Mouse (Mus musculus): ENCODE results near the gene Arhgdia. TPM values are rescaled to one million over a fixed set of nuclear protein-coding genes. Genes with fewer than 3 reads are reported as not detected.

The Arhgdia gene
- polyA plus RNA-seq, 1 experiment from 2014 or later = 537 TPM

DNA sequence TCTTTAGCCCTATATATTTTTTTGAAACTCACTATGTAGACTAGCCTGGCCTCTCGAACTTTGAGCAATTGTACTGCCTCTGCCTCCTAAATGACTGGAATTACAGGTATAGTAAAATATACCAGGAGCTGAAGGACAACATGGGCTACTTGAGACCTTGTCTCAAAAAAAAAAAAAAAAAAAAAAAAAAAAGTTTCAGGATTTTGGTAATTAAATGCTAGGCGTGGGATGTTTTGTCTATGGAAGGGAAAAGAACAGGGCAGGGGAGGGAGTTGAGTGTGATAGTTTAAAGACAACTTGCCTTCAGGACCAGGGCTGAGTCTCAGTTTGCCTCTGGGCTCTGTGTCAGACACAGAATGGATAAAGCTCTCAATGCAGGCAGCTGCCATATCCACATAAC is 6.4 kb downstream of the Arhgdia start:
- Histone ChIP-seq H3K36me3 (peaks cover 37% of the 10 kb centered on the region), H3K9me3 (no peaks in the 10 kb centered on the region), H3K27me3 (replicated peaks) (no peaks in the 10 kb centered on the region), H3K4me2 (no peak overlapping the region), H3K9ac (no peak overlapping the region), H3K27ac (no peak overlapping the region), H3K4me1 (peaks cover 38% of the 10 kb centered on the region), H3K4me3 (replicated peaks) (no peak overlapping the region)
- 79% methylated on average over 2 of the region's 2 CpGs for WGBS
- ATAC-seq (ENCODE audit: insufficient read depth, low FRiP score, low read depth) = no peak

DNA sequence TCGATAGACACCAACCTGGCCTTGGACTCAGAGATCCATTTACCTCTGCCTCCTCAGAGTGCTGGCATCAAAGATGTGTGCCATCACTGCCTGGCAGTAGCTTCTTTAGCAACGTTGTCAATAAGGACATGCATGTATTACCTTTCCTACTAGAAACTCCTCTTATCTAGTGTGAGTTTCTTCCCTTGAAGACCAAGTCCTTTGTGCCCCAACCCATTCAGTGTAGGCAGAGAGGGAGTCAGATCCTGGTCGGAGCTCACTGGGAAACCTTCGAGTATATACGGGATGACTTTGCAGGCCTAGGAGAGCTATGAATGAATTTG is 7.2 kb downstream of the Arhgdia start:
- H3K9ac ChIP-seq = peak overlapping the region; percentile 85; the same call in 1 of the 2 replicates
- H3K27ac ChIP-seq = peak overlapping the region; percentile 37
- ATAC-seq (ENCODE audit: insufficient read depth, low FRiP score, low read depth) = no peak
- no peaks in the 10 kb centered on the region for H3K27me3 ChIP-seq (replicated peaks)
- peak overlapping the region; percentile 76 for H3K4me3 ChIP-seq (replicated peaks)
- peak overlapping the region; percentile 72 for H3K4me2 ChIP-seq
- H3K4me1 ChIP-seq = peaks cover 34% of the 10 kb centered on the region
- no peaks in the 10 kb centered on the region for H3K9me3 ChIP-seq
- peaks cover 37% of the 10 kb centered on the region for H3K36me3 ChIP-seq
- WGBS = 30% methylated on average over 5 of the region's 5 CpGs

DNA sequence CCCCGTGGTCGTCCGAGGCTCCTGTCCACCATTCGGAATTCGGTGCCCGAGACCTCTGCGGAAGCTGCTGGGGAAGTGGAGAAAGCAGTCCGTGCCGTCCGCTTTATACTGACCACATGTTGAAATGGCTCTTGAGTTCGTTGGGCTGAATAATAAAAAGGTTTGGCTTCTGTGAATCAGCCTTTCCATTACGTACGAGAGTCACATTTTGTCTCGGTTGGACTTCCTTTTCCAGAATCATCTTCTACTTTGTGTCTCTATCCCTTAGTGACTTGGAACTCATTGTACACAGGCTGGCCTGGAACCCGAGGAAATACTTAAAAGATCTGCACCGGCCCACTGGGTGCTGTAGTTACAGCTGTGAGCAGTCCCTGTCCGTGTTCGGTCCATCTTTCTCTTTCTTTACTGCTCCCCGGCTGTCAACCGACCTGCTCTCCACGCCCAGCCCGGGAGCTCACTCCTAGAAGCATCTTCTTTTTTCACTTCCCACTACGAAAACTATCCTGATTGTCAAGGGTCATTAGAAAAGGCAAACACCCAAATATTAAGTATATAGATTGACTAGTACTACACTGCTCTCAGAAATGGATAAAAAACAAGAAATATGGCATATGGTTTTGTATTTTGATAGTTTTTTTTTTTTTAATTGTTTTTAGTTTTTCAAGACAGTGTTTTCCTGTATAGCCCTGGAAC is 7.7 kb downstream of the Arhgdia start:
- under 1% methylated on average over 23 of the region's 23 CpGs for WGBS
- Histone ChIP-seq H3K9ac (peak overlapping the region; percentile 85), H3K4me2 (peak overlapping the region; percentile 72), H3K9me3 (no peaks in the 10 kb centered on the region), H3K4me3 (replicated peaks) (peak overlapping the region; percentile 76), H3K4me1 (peaks cover 30% of the 10 kb centered on the region), H3K27me3 (replicated peaks) (no peaks in the 10 kb centered on the region), H3K27ac (peak overlapping the region; percentile 96), H3K36me3 (peaks cover 34% of the 10 kb centered on the region)
- no peak for ATAC-seq (ENCODE audit: insufficient read depth, low FRiP score, low read depth)

DNA sequence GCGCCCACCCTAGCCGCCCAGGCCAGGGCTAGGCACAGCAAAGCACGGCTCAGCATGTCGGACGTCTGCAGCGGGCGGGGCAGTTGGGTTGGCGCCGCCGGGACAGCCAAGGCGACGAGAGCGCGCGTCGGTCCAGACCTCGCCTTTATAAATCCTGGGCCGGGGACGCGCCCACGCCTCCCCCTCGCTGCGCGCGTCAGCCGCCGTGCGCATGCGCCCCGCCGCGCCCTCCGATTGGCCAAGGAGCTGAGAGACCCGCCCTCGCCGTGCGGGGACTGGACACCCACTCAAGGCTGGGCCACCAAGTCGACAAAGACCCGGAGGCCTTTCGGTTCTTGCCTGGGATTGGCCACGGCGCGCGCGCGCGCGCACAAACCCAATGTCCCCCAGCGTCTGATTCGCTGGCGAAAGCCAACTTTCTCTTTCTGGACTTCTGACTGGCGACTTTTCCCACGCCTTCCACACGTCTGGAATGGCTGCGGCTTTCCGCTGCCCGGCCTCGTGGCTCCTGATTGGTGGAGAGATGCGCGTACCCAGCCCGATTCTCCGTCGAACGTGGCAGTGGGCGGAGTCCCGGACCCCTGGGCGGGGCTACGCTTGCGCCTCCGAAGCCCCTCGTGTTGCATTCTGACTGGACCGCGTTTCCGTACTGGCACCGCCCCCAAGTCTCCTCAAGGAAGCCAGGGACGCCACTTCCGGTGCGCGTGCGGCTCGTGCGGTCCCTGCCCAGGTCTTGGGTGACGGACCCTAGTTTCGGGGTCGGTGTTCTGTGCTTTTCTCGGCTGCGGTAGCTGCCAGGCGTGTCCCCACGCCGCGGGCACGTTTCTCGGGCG is 8.5 kb downstream of the Arhgdia start, which contains the start of gene P4hb:
TSS of gene P4hb (minus strand) at position 502 of the 833 bp plus-strand sequence.
- Histone ChIP-seq H3K36me3 (peaks cover 34% of the 10 kb centered on the region), H3K9ac (peak within 1 kb of the TSS; percentile 85), H3K27ac (peak within 1 kb of the TSS; percentile 96), H3K9me3 (no peaks in the 10 kb centered on the region), H3K4me3 (replicated peaks) (peak within 1 kb of the TSS; percentile 76), H3K4me2 (peak within 1 kb of the TSS; percentile 77), H3K4me1 (peaks cover 29% of the 10 kb centered on the region), H3K27me3 (replicated peaks) (no peaks in the 10 kb centered on the region)
- WGBS = under 1% methylated on average over 94 of the region's 94 CpGs
- ATAC-seq (ENCODE audit: insufficient read depth, low FRiP score, low read depth) = peak; percentile 96

DNA sequence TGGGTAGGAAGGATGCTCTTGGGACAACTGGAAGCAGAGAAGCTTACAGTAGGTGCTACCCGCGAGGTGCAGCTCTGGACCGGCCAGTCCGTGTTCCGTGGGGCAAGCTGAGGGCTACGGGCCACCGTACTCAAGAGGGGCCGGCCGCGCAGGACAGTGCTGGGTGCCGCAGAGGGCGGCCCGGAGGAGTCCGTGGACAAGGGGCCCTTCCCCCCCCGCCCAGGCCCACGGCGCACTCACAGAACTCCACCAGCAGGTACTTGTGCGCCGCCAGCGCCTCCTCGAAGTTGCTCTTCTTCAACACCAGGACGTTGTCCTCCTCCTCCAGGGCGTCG is 9.0 kb downstream of the Arhgdia start:
- Histone ChIP-seq H3K36me3 (peaks cover 34% of the 10 kb centered on the region), H3K4me1 (peaks cover 32% of the 10 kb centered on the region), H3K4me3 (replicated peaks) (peak overlapping the region; percentile 76), H3K4me2 (peak overlapping the region; percentile 77), H3K9me3 (no peaks in the 10 kb centered on the region), H3K27ac (peak overlapping the region; percentile 85), H3K27me3 (replicated peaks) (no peaks in the 10 kb centered on the region), H3K9ac (peak overlapping the region; percentile 76)
- 0% methylated on average over 19 of the region's 24 CpGs for WGBS
- ATAC-seq (ENCODE audit: insufficient read depth, low FRiP score, low read depth) = peak; percentile 5

DNA sequence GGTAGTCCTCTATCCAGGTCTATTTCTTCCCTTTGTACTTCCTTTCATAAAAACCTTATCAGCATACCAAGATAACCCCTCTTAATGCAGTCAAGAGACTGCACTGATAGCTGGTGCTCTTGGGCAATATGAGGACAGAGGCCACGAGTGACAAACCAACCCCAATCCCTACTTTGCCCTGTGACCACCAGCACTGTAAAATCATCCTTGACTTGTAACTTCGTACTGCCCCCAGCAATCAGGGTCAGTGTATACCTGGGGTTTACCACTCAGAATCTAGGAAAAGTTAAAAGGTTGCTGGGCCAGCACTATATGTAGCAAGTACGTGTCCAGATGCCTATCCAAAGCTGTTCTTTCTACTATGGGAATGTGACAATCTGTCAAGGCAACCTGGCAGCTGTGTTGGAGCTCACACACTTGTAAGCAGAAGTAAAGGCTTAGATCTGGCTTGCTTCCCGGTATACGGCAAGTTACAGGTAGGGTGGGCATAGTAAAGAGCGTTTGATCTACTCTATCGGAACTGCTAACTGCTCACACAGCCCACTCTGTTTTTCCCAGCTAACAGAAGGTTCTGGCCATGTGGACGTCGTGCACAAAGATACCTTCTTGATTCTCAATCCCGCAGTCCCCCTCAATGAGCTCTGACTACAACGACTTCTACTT is 9.5 kb downstream of the Arhgdia start:
- Histone ChIP-seq H3K4me1 (peaks cover 32% of the 10 kb centered on the region), H3K9ac (peak overlapping the region; percentile 76), H3K27ac (peak overlapping the region; percentile 85), H3K4me3 (replicated peaks) (peak overlapping the region; percentile 76), H3K27me3 (replicated peaks) (no peaks in the 10 kb centered on the region), H3K4me2 (peak overlapping the region; percentile 77), H3K36me3 (peaks cover 37% of the 10 kb centered on the region), H3K9me3 (no peaks in the 10 kb centered on the region)
- ATAC-seq (ENCODE audit: insufficient read depth, low FRiP score, low read depth) = no peak
- 6% methylated on average over 11 of the region's 11 CpGs for WGBS

DNA sequence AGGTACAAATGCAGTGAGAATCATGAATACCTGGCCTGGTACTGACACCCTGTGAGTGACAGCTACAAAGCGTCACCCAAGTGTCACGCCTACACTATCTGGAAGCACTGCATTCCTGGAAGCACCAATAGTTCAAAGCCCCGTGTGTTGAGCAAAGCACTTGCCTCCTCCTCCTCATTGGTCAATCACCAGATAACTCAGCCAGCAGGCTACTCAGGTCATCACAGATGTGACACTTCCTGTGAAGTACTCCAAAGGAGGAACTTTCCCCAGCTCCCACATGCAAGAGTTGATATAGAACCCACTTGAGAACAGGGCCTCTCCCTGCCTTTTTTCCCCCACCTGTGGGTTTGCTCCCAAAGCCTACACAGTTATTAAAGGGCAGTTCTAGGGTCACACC is 10.3 kb downstream of the Arhgdia start:
- Histone ChIP-seq H3K9me3 (no peaks in the 10 kb centered on the region), H3K4me2 (peak overlapping the region; percentile 77), H3K27me3 (replicated peaks) (no peaks in the 10 kb centered on the region), H3K4me1 (peaks cover 32% of the 10 kb centered on the region), H3K4me3 (replicated peaks) (peak overlapping the region; percentile 76), H3K9ac (peak overlapping the region; percentile 76; the same call in 1 of the 2 replicates), H3K36me3 (peaks cover 43% of the 10 kb centered on the region), H3K27ac (no peak overlapping the region)
- WGBS = 56% methylated on average over 3 of the region's 3 CpGs
- ATAC-seq (ENCODE audit: insufficient read depth, low FRiP score, low read depth) = no peak

DNA sequence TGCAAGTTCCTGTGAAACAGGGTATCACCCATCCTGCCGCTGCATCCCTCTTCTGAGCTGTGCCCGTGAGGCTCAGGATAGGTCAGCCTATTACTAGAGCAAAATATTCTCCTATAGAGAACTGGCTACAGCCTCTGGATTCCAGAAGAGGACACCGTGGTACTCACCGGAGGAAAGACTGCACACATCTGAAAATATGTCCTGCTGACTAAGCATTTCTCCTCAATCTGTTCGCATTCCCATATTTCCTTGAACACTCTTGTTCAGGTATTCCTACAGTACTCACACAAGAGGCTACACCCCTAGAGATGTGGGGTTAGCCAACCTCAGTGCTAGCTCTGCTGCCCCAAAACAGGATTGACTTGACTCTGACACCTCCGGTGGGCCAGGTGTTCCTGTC is 13.1 kb downstream of the Arhgdia start:
- ATAC-seq (ENCODE audit: insufficient read depth, low FRiP score, low read depth) = no peak
- Histone ChIP-seq H3K9me3 (no peaks in the 10 kb centered on the region), H3K36me3 (peaks cover 65% of the 10 kb centered on the region), H3K27ac (no peak overlapping the region), H3K4me2 (no peak overlapping the region), H3K27me3 (replicated peaks) (no peaks in the 10 kb centered on the region), H3K4me1 (peaks cover 25% of the 10 kb centered on the region), H3K9ac (no peak overlapping the region), H3K4me3 (replicated peaks) (no peak overlapping the region)
- WGBS = 89% methylated on average over 6 of the region's 6 CpGs

DNA sequence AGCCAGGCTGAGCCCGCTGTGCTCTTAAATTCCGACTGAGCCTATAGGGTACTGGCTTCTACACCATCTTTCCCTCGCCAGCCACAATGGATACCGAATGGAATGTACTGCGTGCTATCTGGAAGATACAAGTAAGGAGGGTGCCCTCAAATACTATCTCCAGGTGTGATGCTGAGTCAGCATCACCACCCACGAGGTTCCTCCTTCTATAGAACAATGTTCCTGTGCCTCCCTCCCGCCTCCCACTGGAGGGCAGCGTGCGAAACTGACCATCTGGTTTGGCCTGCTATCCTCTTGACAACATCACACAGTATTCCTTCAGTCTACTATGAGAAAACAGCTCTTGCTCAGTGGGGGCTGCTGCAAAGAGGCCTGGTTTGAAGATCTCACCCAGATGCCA is 16.3 kb downstream of the Arhgdia start:
- Histone ChIP-seq H3K4me1 (0 out of 2 replicates have a peak, but pooled peaks cover 12% of the 10 kb centered on the region), H3K36me3 (peaks cover 84% of the 10 kb centered on the region), H3K4me3 (replicated peaks) (no peak overlapping the region), H3K4me2 (no peak overlapping the region), H3K27ac (no peak overlapping the region), H3K27me3 (replicated peaks) (no peaks in the 10 kb centered on the region), H3K9ac (no peak overlapping the region), H3K9me3 (no peaks in the 10 kb centered on the region)
- ATAC-seq (ENCODE audit: insufficient read depth, low FRiP score, low read depth) = no peak
- 82% methylated on average over 9 of the region's 9 CpGs for WGBS

DNA sequence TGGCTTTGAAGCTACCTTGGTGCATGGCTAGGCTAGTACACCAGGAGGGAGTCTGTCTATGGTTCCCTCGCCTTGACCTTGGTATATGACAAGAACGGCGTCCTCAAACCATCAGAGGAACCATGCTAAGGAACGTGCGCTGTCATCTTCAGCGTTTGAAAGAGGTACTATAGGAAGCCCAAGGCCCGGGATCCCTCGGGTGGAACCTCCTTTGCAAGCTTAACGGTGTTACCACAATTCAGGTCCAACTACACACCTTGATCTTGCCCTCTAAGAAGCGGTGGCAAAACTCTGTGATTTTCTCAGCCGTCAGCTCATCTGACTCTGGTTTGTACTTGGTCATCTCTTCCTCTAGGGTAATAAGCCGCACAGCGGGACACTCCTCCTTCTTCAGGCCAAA is 18.5 kb downstream of the Arhgdia start:
- no peak overlapping the region for H3K27ac ChIP-seq
- 93% methylated on average over 13 of the region's 13 CpGs for WGBS
- H3K4me2 ChIP-seq = no peak overlapping the region
- H3K4me3 ChIP-seq (replicated peaks) = no peak overlapping the region
- peaks cover 83% of the 10 kb centered on the region for H3K36me3 ChIP-seq
- H3K9me3 ChIP-seq = no peaks in the 10 kb centered on the region
- H3K9ac ChIP-seq = no peak overlapping the region
- no peaks in the 10 kb centered on the region for H3K27me3 ChIP-seq (replicated peaks)
- ATAC-seq (ENCODE audit: insufficient read depth, low FRiP score, low read depth) = no peak
- H3K4me1 ChIP-seq = 0 out of 2 replicates have a peak, but pooled peaks cover 3% of the 10 kb centered on the region

DNA sequence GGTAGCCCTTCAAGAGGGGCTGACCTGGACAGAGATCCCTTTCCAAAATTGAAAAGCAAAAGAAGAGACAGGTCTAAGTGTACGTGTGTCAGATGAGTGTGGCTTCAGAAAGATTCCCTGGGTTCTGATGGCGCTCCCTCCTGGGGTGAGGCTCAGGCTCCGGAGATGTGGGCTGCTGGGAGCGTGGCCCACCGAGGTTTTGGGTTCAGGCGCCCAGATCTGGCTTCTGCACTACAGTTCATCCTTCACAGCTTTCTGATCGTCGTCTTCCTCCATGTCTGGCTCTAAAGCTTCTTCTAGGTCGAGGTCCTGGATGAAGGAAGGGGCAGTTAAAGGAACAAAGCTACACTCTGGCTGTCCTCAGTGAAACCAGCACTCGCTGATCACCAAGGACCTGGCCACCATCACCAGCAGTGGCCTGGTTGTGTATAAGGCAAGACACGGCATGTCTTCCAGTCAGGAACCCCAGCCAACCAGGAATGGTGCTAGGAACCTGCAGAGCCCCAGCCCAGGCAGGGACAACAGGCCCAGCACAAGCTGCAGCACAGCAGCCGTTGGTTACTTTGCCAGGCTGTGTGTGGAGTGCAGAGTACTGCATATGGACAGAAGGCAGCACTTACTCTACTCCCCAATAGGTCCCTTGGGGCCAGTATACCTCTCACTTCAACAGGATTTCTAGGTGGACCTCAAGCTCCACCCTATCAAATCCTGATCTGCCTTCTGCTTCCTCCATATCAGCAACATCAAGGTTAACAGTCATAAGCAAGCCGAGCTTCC is 20.3 kb downstream of the Arhgdia start:
- Histone ChIP-seq H3K4me2 (no peak overlapping the region), H3K4me1 (no peaks in the 10 kb centered on the region), H3K4me3 (replicated peaks) (no peak overlapping the region), H3K9ac (no peak overlapping the region), H3K27ac (no peak overlapping the region), H3K36me3 (peaks cover 66% of the 10 kb centered on the region), H3K27me3 (replicated peaks) (no peaks in the 10 kb centered on the region), H3K9me3 (no peaks in the 10 kb centered on the region)
- no peak for ATAC-seq (ENCODE audit: insufficient read depth, low FRiP score, low read depth)
- WGBS = 91% methylated on average over 13 of the region's 13 CpGs
